Mouse (Mus musculus) G1E-ER4 (cell line): ENCODE data around the gene Lrrc74b. TPM values are rescaled to one million over a fixed set of nuclear protein-coding genes. Genes with fewer than 3 reads are reported as not detected.

Source experiments
- GATA1 ChIP-seq: IDR thresholded peaks from one replicate; pipeline ENCODE4 v1.8.0; 2012; ENCODE audit warnings: low read length, inconsistent platforms
- polyA plus RNA-seq: library from polyadenylated mRNA; stranded (reverse); fragments of >175 nt; gene quantifications from 2 replicates; pipeline ENCODE4 v1.2.3, GENCODE M21; 2012

Lrrc74b gene
- 0.05 TPM in 1 of 2 replicates, not detected in the other for polyA plus RNA-seq

DNA sequence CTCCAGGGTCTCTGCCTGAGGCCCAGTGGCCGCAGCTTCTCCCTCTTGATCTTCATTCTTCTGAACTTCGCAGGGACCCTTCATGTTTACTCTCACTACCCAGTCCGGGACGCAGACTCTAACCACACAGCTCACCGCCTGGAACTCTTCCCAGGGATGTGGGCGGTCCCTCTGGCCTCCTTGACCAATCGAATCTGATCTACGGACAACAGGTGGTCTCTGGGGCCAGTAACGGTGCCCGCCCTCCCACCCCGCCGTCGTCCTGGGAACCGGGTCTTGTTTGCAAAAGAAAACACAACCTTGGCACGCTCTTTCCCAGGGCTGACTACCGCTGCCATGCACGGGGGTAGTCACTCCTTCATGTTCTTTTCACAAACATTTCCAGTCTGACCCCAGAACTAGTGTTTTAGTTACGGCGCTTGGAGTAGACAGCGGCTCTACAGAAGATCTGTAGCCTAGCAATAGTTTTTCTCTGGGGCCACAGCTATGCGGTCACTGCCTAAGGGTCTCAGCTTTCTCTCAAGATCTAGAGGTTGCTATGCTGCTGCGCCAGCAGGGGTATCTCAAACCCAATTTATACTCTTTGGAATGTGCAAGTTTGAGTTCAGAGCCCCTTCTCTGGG is at the start of gene Lrrc74b:
Gene Lrrc74b, minus strand, starts transcription at position 120 of the 623 bp plus-strand sequence.
- no peak for TF ChIP-seq GATA1

DNA sequence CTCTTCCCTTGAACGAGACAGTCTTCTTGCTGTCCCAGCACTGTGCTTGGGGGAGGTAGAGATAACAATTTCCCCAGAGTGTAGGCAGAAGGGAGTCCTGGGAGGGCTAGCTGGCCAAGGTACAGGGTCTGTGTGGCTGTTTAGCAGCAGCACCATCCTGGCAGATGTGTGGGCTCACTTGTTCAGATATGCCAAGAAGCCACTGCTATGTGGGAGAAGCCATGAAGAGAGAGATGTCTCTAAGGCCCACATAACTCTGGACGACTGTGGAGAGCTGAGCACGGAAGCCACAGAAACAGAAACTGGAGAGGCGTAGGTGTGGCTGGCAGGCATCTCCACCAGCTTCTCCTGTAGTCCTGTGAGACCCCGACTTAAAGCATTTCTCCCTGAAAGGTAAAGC is 44.6 kb upstream of the Lrrc74b start:
- no peak for TF ChIP-seq GATA1

DNA sequence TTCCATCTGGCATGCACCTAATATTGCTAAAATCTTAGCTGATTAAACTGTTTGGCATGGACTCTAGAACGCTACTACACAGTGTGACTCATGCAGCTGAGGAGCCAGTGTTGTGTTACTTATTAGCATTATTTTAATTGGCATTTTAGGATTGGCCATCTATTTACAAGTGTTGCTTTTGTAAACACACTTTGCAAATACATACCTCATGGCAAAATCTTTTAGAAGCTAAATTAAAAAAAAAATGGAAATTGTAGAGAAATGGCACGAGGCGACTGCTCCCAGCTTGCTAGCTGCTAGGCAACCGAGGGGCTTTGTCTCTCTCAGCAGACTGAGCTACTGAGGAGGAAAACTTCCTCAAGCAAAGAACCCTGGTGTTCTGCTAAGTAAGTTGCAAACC is 43.9 kb upstream of the Lrrc74b start:
- TF ChIP-seq GATA1, result no peak

DNA sequence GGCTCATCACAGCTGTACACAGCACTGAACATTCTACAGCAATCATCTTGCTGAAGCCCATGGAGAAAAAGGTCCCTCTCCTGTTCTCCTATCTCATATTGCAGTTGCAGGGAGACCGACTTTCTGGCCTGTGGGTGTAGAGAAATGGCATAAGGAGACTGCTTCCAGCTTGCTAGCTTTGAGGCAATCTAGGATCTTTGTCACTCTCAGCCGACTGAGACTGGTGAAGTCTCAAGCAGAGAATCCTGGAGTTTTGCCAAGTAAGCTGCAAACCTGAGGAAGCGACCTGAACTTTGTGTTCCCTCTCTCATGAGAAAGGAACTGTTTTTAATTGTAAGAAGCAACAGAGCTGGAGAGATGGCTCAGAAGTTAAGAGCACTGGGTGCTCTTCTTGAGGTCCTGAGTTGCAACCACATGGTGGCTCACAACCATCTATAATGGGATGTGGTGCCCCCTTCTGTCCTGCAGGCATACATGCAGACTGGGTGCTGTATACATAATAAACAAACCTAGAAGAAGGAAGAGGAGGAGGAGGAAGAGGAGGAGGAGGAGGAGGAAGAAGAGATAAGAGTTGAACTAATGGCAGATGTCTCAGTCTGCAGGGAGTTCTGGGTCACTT is 40.0 kb upstream of the Lrrc74b start:
- no peak for TF ChIP-seq GATA1

DNA sequence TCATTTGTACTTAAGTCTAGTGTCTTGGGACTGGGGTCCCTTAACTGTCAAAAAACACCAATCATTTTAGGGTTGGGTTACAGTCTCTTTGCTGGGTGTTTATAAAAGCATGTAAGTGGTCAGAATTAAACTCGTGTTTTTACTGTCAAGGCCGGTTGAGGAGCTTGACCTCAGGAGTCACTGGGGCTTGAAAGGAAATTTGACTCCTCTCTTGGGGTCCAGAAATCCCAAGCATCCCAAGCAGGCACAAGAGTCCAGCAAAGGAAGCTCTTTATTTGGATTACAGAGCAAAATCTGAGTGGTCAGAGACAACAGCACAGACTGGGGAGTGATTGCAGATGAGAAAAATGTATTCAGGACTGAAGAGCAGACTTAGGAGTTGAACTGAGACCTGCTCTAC is 29.7 kb upstream of the Lrrc74b start:
- no peak for TF ChIP-seq GATA1

DNA sequence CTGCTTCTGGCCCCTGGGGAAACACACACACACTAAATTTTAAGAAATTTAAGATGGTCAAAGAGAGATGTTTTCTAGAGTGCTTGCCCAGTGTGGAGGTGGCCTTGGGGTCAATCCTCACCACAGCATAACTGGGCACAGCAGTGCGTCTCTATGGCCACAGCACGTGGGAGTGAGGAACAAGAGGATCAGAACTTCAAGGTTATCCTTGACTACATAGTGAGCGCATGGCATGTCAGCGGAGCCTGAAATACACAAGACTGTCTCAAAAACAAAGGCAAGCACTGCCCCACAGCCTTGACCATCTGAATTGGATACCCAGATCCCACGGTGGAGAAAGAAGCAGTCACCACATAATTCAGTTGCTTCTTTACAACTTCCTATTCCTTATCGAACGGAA is 23.5 kb upstream of the Lrrc74b start:
- TF ChIP-seq GATA1, result no peak

DNA sequence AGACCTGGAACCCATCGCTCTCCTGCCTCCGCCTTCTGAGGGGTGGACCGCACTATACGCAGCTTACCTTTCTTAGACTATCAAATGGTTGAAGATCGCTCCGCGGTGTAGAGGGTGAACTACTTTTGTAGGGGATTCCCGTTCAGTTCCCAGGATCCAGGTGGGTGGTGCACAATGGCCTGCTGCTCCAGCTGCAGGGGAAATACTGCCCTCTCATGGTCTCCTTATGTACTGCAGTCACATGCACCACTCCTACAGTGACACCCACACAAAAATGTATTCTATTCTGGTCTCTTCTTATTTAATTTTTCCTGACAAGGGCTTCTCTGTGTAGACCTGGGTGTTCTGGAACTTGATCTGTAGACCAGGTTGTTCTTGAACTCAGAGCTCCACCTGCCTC is 22.0 kb upstream of the Lrrc74b start, which contains the start of gene Slc7a4:
Gene Slc7a4, minus strand, starts transcription at position 151 of the 400 bp plus-strand sequence.
- no peak for TF ChIP-seq GATA1

DNA sequence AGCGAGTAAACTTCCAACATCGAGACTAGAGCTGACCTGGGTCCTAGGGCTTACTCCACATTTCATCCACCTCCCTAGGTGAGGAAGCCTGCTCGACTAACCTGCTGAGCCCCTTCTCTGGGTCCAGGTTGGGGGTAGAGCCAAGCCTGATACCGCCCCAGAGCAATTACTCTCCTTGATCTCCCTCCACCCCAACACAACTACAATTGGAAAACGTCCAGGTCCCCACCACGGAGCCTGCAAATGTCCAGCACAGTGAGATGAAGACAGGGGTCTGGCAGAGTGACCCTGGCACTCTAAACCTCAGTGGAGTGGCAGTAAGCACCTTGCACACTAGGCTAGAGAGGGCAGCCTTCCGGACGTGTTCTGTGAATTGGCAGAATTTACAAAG is 15.8 kb upstream of the Lrrc74b start:
- TF ChIP-seq GATA1, result no peak

DNA sequence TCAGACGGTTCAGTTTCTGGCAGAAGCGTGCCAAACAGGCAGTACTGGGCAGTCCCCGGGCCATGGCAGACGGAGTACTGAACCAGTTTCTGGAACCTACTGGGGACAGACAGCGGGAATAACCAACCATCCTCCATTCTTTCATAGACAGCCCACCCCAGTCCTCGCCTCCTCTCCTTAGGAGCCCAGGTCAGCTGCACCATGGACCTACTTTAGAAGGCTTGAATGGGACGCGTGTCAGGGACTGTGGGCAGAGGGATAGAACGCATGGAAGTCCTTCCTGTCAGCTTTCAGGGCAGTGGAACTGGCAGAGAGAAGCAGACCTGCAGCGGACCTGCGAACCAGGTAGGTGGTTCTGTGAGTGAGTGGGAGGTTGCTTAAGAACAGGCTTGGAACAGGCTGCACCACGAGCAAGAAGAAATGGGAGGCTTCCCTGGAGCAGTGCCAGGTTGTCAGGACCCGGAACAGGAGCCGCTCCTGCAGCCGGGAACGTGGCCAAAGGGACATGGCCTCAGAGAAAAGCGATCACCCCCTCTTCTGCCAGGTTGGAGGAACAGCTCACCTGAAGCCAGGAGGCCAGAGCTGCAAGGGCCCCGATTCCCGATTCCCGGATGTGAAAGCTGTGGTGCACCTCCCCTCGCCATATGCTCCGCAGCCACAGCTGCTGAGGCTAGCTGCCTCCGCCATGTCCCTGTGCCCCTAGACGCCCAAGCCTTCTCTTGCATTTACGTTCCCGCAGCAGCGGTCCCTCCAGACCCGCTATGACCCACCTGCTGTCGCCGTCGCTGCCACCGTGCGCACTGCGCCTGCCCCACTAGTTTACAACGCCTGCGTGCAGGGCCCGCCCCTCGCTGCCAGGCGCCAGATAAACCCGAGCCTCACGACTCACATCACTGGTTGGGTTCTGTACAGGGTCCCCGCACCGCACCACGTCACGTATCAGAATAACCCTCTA is 15.1 kb upstream of the Lrrc74b start:
- no peak for TF ChIP-seq GATA1

DNA sequence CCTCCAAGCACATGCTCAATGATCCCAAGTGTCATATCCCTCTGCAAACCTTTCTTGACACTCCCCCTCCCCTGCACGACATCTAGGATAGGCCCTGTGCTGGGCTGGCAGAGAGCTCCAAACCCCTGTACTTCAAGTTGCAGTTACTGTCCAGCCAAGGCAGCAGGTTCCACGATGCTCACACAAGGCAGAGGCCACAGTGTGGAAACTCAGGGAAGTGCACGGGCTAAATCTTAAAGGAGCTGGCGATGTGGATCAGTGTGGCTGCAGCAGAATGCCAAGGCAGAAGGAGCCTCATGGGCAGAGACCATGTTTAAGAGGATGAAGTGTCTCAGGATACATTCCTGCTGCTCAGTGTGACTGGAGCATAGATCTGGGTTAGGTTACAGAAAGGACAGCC is 5.1 kb upstream of the Lrrc74b start:
- TF ChIP-seq GATA1, result no peak

DNA sequence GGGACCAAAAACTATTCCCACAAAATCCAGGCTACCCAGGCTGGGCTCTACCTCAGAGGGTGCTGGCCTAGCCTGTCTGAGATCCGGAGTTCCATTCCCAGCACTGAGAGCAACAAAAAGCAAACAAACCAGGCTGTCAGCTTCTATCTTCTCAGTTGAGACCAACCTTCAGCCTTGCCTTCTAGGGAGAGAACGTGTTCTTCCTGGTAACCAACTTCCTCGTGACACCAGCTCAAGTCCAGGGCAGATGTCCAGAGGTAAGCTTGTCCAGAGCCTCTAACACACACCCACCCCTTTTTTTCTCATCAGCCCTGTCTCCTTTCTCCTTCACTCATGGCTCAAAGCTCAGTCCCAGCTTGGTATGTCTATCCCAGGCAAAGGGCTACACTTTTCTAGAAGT is 3.7 kb upstream of the Lrrc74b start:
- no peak for TF ChIP-seq GATA1

DNA sequence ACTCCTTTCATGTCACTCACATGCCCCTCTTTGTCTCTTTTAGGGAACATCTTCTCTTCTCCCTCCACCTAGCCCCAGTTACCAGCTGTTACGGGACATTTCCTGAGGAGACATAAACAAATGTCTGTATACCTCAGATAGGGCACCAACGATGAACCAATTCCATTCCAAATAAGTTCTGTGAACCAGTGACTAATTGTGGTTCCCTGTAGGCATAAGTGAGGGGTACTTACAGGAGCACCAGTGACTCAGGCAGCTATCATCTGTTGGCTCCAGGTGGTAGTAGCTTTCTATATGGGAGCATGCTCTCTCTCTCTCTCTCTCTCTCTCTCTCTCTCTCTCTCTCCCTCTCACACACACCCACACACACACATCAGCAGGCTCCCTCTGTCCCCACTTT is 3.2 kb upstream of the Lrrc74b start:
- no peak for TF ChIP-seq GATA1

DNA sequence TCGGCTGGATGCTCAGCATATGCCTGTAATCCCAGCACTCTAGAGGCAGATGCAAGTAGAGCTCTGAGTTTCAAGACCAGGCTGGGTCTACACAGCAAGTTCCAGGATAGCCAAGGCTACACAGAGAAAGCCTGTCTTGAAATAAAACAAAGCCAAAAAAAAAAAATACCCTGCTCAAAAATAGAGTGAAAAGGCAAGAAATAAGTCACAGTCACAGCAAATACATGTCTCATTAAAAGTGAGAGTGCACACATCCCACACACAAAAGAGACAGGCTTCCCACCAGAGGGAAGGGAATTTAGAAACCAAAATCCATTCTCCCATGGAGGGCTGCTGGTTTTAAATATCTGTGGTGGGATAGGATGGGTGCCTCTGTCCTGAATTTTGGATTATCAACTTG is 2.5 kb upstream of the Lrrc74b start:
- no peak for TF ChIP-seq GATA1

DNA sequence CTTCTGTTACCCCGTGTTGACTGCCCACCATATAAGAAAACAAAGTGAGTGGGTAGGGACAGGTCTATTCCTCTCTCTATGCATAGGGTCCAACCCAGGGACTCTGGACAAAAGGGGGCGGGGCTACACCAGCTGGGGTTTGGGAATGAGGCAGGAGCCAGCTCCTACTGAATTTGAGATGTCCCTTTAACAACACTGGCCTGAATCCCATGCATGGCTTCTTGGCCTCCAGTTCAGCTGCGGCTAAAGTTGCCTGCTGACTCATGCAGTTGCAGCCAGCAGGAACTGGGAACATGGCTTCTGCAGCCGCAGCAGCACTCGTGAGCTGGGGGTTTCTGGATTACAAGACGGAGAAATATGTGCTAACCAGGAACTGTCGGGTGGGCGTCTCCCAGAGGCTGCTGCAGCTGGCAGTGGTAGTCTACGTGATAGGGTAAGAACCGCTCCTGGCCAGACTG is 733 bp upstream of the Lrrc74b start, which contains the start of gene P2rx6:
Gene P2rx6, plus strand, starts transcription at position 135 of the 458 bp plus-strand sequence.
- TF ChIP-seq GATA1, result no peak

DNA sequence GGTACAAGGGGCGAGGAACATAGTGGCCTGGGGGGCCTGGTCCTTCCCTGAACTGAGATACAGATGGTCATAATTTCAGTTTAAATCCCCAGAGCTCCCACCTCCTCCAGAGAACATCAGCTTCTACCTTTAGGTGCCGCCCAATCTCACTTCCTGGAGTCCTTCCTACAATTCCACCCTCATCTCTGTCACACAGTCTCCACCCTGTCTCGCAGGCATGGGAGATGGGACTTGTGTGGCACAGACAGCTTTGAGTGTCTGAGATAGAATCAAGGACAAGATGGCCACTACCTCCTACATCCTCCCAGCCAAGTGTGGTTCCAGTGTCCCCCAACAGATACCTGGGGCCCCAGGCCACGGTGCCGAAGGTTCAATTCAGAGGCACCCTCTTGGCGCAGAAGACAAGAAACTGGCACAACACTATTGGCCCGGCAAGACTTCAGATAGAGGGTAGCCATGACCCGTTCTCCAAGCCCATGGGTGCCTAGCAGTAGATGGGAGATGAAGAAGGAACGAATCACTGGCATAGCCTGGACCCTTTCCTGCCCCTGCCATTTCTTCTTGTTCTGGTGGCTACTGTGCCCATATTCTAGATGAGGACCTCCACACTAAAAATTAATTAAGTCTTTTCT is 1.5 kb downstream of the Lrrc74b start:
- no peak for TF ChIP-seq GATA1

DNA sequence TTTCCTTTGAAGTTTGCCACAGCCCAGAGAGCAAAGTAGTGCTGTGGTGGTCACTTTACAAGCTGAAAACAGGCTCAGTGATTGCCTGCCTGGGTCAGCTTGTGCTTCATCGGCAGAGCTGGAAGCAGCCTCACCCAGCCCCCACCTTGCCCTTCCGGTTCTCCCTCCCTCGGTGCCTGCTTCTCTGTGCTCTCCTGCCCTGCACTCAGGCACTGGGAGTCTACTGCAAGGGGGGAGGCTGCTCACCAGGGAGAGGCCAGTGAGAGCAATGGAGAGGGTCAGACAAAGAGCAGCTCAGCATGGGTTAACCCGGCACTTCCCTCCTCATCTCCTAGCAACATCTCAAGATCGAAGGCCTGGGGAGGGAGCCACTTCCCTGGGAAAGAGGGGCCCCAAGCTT is 2.2 kb downstream of the Lrrc74b start:
- TF ChIP-seq GATA1, result no peak
